Mouse (Mus musculus): ENCODE measurements around the gene Nt5c3b. TPM values are rescaled to one million over a fixed set of nuclear protein-coding genes. Genes with fewer than 3 reads are reported as not detected.

The Nt5c3b gene
- polyA plus RNA-seq, 1 experiment = 32.0 TPM

- WGBS = 74% methylated on average over 12 of the region's 12 CpGs
- Histone ChIP-seq H3K27me3 (replicated peaks; ENCODE audit: control insufficient read depth, insufficient read depth, low read length) (no peaks in the 10 kb centered on the region), H3K4me3 (ENCODE audit: insufficient read depth, low read depth, low read length) (no peak overlapping the region), H3K36me3 (ENCODE audit: control insufficient read depth, insufficient read depth, low read length) (no peaks in the 10 kb centered on the region), H3K4me1 (ENCODE audit: control insufficient read depth, insufficient read depth, low read length) (peaks cover 17% of the 10 kb centered on the region), H3K27ac (ENCODE audit: insufficient read depth, low read depth, low read length) (no peak overlapping the region)
- no peak for DNase-seq
- TF ChIP-seq POLR2A (IDR thresholded peaks at IDR 0.05; ENCODE audit: low read depth, low read length) (no peak), CTCF (conservative IDR thresholded peaks at IDR 0.05; ENCODE audit: insufficient read depth, insufficient read length, low read depth, low read length) (no peak)
Measured at GRCm38 (mm10) chr11:100399727-100400538, 41.7 kb downstream of the Nt5c3b start.

- DNase-seq = peak; percentile 48
- 67% methylated on average over 9 of the region's 9 CpGs for WGBS
- no peak for TF ChIP-seq CTCF (conservative IDR thresholded peaks at IDR 0.05; ENCODE audit: insufficient read depth, insufficient read length, low read depth, low read length)
- no peak for TF ChIP-seq POLR2A (IDR thresholded peaks at IDR 0.05; ENCODE audit: low read depth, low read length)
- H3K4me3 ChIP-seq (ENCODE audit: insufficient read depth, low read depth, low read length) = no peak overlapping the region
- peaks cover 23% of the 10 kb centered on the region for H3K4me1 ChIP-seq (ENCODE audit: control insufficient read depth, insufficient read depth, low read length)
- H3K36me3 ChIP-seq (ENCODE audit: control insufficient read depth, insufficient read depth, low read length) = no peaks in the 10 kb centered on the region
- no peak overlapping the region for H3K27ac ChIP-seq (ENCODE audit: insufficient read depth, low read depth, low read length)
- H3K27me3 ChIP-seq (replicated peaks; ENCODE audit: control insufficient read depth, insufficient read depth, low read length) = no peaks in the 10 kb centered on the region
Measured at GRCm38 (mm10) chr11:100399320-100399719, 42.3 kb downstream of the Nt5c3b start.

- Histone ChIP-seq H3K27ac (ENCODE audit: insufficient read depth, low read depth, low read length) (no peak overlapping the region), H3K4me3 (ENCODE audit: insufficient read depth, low read depth, low read length) (no peak overlapping the region), H3K36me3 (ENCODE audit: control insufficient read depth, insufficient read depth, low read length) (no peaks in the 10 kb centered on the region), H3K4me1 (ENCODE audit: control insufficient read depth, insufficient read depth, low read length) (peaks cover 30% of the 10 kb centered on the region), H3K27me3 (replicated peaks; ENCODE audit: control insufficient read depth, insufficient read depth, low read length) (no peaks in the 10 kb centered on the region)
- WGBS = 90% methylated on average over 7 of the region's 7 CpGs
- no peak for DNase-seq
- no peak for TF ChIP-seq CTCF (conservative IDR thresholded peaks at IDR 0.05; ENCODE audit: insufficient read depth, insufficient read length, low read depth, low read length)
- no peak for TF ChIP-seq POLR2A (IDR thresholded peaks at IDR 0.05; ENCODE audit: low read depth, low read length)
Measured at GRCm38 (mm10) chr11:100398517-100398916, 43.1 kb downstream of the Nt5c3b start.

- Histone ChIP-seq H3K4me3 (ENCODE audit: insufficient read depth, low read depth, low read length) (peak within 1 kb of the TSS; percentile 86), H3K4me1 (ENCODE audit: control insufficient read depth, insufficient read depth, low read length) (peaks cover 31% of the 10 kb centered on the region), H3K27ac (ENCODE audit: insufficient read depth, low read depth, low read length) (peak within 1 kb of the TSS; percentile 95), H3K36me3 (ENCODE audit: control insufficient read depth, insufficient read depth, low read length) (no peaks in the 10 kb centered on the region), H3K27me3 (replicated peaks; ENCODE audit: control insufficient read depth, insufficient read depth, low read length) (no peaks in the 10 kb centered on the region)
- DNase-seq = peak; percentile 100
- TF ChIP-seq CTCF (conservative IDR thresholded peaks at IDR 0.05; ENCODE audit: insufficient read depth, insufficient read length, low read depth, low read length) = no peak
- peak; percentile 99 for TF ChIP-seq POLR2A (IDR thresholded peaks at IDR 0.05; ENCODE audit: low read depth, low read length)
- 1% methylated on average over 37 of the region's 37 CpGs for WGBS
Measured at GRCm38 (mm10) chr11:100397600-100398389, 43.8 kb downstream of the Nt5c3b start, which contains the start of gene Jup. Gene Jup (minus strand): TSS chr11:100397763.

GRCm38 (mm10) chr11:100396886-100397599, 44.6 kb downstream of the Nt5c3b start:
- Histone ChIP-seq H3K36me3 (ENCODE audit: control insufficient read depth, insufficient read depth, low read length) (no peaks in the 10 kb centered on the region), H3K4me1 (ENCODE audit: control insufficient read depth, insufficient read depth, low read length) (peaks cover 35% of the 10 kb centered on the region), H3K27ac (ENCODE audit: insufficient read depth, low read depth, low read length) (peak overlapping the region; percentile 95), H3K27me3 (replicated peaks; ENCODE audit: control insufficient read depth, insufficient read depth, low read length) (no peaks in the 10 kb centered on the region), H3K4me3 (ENCODE audit: insufficient read depth, low read depth, low read length) (peak overlapping the region; percentile 86)
- 1% methylated on average over 42 of the region's 42 CpGs for WGBS
- TF ChIP-seq POLR2A (IDR thresholded peaks at IDR 0.05; ENCODE audit: low read depth, low read length) (no peak), CTCF (conservative IDR thresholded peaks at IDR 0.05; ENCODE audit: insufficient read depth, insufficient read length, low read depth, low read length) (no peak)
- peak; percentile 83 for DNase-seq

- Histone ChIP-seq H3K4me1 (ENCODE audit: control insufficient read depth, insufficient read depth, low read length) (peaks cover 39% of the 10 kb centered on the region), H3K36me3 (ENCODE audit: control insufficient read depth, insufficient read depth, low read length) (no peaks in the 10 kb centered on the region), H3K27ac (ENCODE audit: insufficient read depth, low read depth, low read length) (peak overlapping the region; percentile 95), H3K27me3 (replicated peaks; ENCODE audit: control insufficient read depth, insufficient read depth, low read length) (no peaks in the 10 kb centered on the region), H3K4me3 (ENCODE audit: insufficient read depth, low read depth, low read length) (peak overlapping the region; percentile 86)
- TF ChIP-seq POLR2A (IDR thresholded peaks at IDR 0.05; ENCODE audit: low read depth, low read length) (no peak), CTCF (conservative IDR thresholded peaks at IDR 0.05; ENCODE audit: insufficient read depth, insufficient read length, low read depth, low read length) (no peak)
- DNase-seq = peak; percentile 72
- WGBS = 7% methylated on average over 17 of the region's 17 CpGs
Measured at GRCm38 (mm10) chr11:100395861-100396631, 45.6 kb downstream of the Nt5c3b start.

Measured in kidney, adult 2 months (tissue).